Mouse (Mus musculus): ENCODE data around the gene Ugt1a8. TPM values are rescaled to one million over a fixed set of nuclear protein-coding genes. Genes with fewer than 3 reads are reported as not detected.

Ugt1a8 gene
- polyA plus RNA-seq, 1 experiment = not detected

DNA sequence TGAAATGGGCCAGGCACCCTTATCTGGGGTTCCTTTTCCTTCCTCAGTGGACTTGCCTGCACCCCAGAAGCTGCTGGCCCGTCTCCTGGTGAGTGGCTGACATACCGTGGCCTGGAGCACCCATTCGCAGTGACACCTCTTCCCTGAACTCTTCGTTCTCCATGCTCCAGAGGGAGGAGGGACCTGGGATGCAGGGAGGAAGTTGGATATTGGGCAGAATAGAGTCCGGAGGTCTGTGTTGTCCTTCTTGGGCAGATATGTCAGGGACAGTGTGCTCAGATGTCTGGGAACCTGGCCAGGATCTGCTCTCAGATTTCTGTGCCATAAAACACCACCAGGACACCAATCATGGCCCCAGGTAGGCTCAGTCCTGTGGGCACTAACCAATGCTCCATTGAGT is 152.5 kb downstream of the Ugt1a8 start:
- TF ChIP-seq CTCF (IDR thresholded peaks at IDR 0.05; ENCODE audit: control insufficient read depth, insufficient read depth, insufficient read length) (no peak), FOSL1 (IDR thresholded peaks at IDR 0.05; ENCODE audit: insufficient read depth, low read length, poor library complexity, severe bottlenecking) (no peak), CEBPB (IDR thresholded peaks at IDR 0.05; ENCODE audit: low read depth) (no peak), MYOG (IDR thresholded peaks at IDR 0.05; ENCODE audit: control insufficient read depth, extremely low read depth, insufficient read length) (no peak), MAX (IDR thresholded peaks at IDR 0.05) (no peak), MYOD1 (IDR thresholded peaks at IDR 0.05; ENCODE audit: control insufficient read depth, insufficient read length, low read depth) (no peak), USF1 (IDR thresholded peaks at IDR 0.05; ENCODE audit: low read depth) (no peak)
- Histone ChIP-seq H3K36me3 (ENCODE audit: control insufficient read depth, insufficient read depth) (no peaks in the 10 kb centered on the region), H3K27me3 (ENCODE audit: control insufficient read depth, insufficient read depth, insufficient read length) (peaks cover 36% of the 10 kb centered on the region), H3K79me3 (ENCODE audit: low read depth) (no peaks in the 10 kb centered on the region), H3ac (ENCODE audit: control insufficient read depth, insufficient read length, low read depth) (no peak overlapping the region), H3K79me2 (ENCODE audit: control insufficient read depth, insufficient read depth) (no peaks in the 10 kb centered on the region), H3K4me3 (ENCODE audit: insufficient read depth, poor library complexity, severe bottlenecking) (no peak overlapping the region)

GRCm38 (mm10) chr1:88240579-88240978 is 153.0 kb downstream of the Ugt1a8 start:
- TF ChIP-seq CTCF (IDR thresholded peaks at IDR 0.05; ENCODE audit: control insufficient read depth, insufficient read depth, insufficient read length) (no peak), CEBPB (IDR thresholded peaks at IDR 0.05; ENCODE audit: low read depth) (no peak), FOSL1 (IDR thresholded peaks at IDR 0.05; ENCODE audit: insufficient read depth, low read length, poor library complexity, severe bottlenecking) (no peak), MAX (IDR thresholded peaks at IDR 0.05) (no peak), MYOG (IDR thresholded peaks at IDR 0.05; ENCODE audit: control insufficient read depth, extremely low read depth, insufficient read length) (no peak), USF1 (IDR thresholded peaks at IDR 0.05; ENCODE audit: low read depth) (no peak), MYOD1 (IDR thresholded peaks at IDR 0.05; ENCODE audit: control insufficient read depth, insufficient read length, low read depth) (no peak)
- H3K36me3 ChIP-seq (ENCODE audit: control insufficient read depth, insufficient read depth) = no peaks in the 10 kb centered on the region
- H3K79me2 ChIP-seq (ENCODE audit: control insufficient read depth, insufficient read depth) = no peaks in the 10 kb centered on the region
- no peak overlapping the region for H3ac ChIP-seq (ENCODE audit: control insufficient read depth, insufficient read length, low read depth)
- peaks cover 31% of the 10 kb centered on the region for H3K27me3 ChIP-seq (ENCODE audit: control insufficient read depth, insufficient read depth, insufficient read length)
- no peak overlapping the region for H3K4me3 ChIP-seq (ENCODE audit: insufficient read depth, poor library complexity, severe bottlenecking)
- no peaks in the 10 kb centered on the region for H3K79me3 ChIP-seq (ENCODE audit: low read depth)

GRCm38 (mm10) chr1:88243861-88244260 is 156.2 kb downstream of the Ugt1a8 start:
- Histone ChIP-seq H3K36me3 (ENCODE audit: control insufficient read depth, insufficient read depth) (no peaks in the 10 kb centered on the region), H3K79me2 (ENCODE audit: control insufficient read depth, insufficient read depth) (no peaks in the 10 kb centered on the region), H3K4me3 (ENCODE audit: insufficient read depth, poor library complexity, severe bottlenecking) (no peak overlapping the region), H3K27me3 (ENCODE audit: control insufficient read depth, insufficient read depth, insufficient read length) (peaks cover 20% of the 10 kb centered on the region), H3ac (ENCODE audit: control insufficient read depth, insufficient read length, low read depth) (no peak overlapping the region), H3K79me3 (ENCODE audit: low read depth) (no peaks in the 10 kb centered on the region)
- no peak for TF ChIP-seq MYOD1 (IDR thresholded peaks at IDR 0.05; ENCODE audit: control insufficient read depth, insufficient read length, low read depth)
- TF ChIP-seq CTCF (IDR thresholded peaks at IDR 0.05; ENCODE audit: control insufficient read depth, insufficient read depth, insufficient read length) = no peak

DNA sequence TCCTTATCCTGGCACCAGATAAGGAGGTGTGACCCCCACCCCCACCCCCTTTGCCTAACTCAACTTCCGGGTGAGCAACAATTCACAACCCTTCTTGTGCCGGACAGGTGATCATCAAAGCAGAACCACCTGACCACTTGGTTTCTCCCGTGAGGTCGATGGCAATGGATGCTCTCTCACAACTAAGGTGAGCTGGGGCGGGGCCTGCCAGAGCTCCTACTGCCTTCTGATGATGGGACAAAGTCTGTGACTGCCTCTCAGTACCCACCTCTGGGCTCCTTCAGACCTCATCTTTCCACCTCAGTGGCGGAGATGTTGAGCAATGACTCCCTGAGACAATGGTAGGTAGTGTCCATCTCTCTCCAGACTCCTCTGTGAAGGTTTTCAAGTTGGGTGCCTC is 158.3 kb downstream of the Ugt1a8 start:
- Histone ChIP-seq H3K79me3 (ENCODE audit: low read depth) (no peaks in the 10 kb centered on the region), H3K27me3 (ENCODE audit: control insufficient read depth, insufficient read depth, insufficient read length) (peaks cover 26% of the 10 kb centered on the region), H3ac (ENCODE audit: control insufficient read depth, insufficient read length, low read depth) (no peak overlapping the region), H3K36me3 (ENCODE audit: control insufficient read depth, insufficient read depth) (no peaks in the 10 kb centered on the region), H3K79me2 (ENCODE audit: control insufficient read depth, insufficient read depth) (no peaks in the 10 kb centered on the region), H3K4me3 (ENCODE audit: insufficient read depth, poor library complexity, severe bottlenecking) (no peak overlapping the region)
- TF ChIP-seq MAX (IDR thresholded peaks at IDR 0.05) = no peak
- TF ChIP-seq FOSL1 (IDR thresholded peaks at IDR 0.05; ENCODE audit: insufficient read depth, low read length, poor library complexity, severe bottlenecking) = no peak
- TF ChIP-seq USF1 (IDR thresholded peaks at IDR 0.05; ENCODE audit: low read depth) = no peak
- no peak for TF ChIP-seq MYOG (IDR thresholded peaks at IDR 0.05; ENCODE audit: control insufficient read depth, extremely low read depth, insufficient read length)
- TF ChIP-seq MYOD1 (IDR thresholded peaks at IDR 0.05; ENCODE audit: control insufficient read depth, insufficient read length, low read depth) = no peak

GRCm38 (mm10) chr1:88246386-88246785 is 158.8 kb downstream of the Ugt1a8 start:
- Histone ChIP-seq H3K36me3 (ENCODE audit: control insufficient read depth, insufficient read depth) (no peaks in the 10 kb centered on the region), H3K4me3 (ENCODE audit: insufficient read depth, poor library complexity, severe bottlenecking) (no peak overlapping the region), H3ac (ENCODE audit: control insufficient read depth, insufficient read length, low read depth) (no peak overlapping the region), H3K79me3 (ENCODE audit: low read depth) (no peaks in the 10 kb centered on the region), H3K27me3 (ENCODE audit: control insufficient read depth, insufficient read depth, insufficient read length) (peaks cover 26% of the 10 kb centered on the region), H3K79me2 (ENCODE audit: control insufficient read depth, insufficient read depth) (no peaks in the 10 kb centered on the region)
- no peak for TF ChIP-seq MAX (IDR thresholded peaks at IDR 0.05)
- no peak for TF ChIP-seq MYOG (IDR thresholded peaks at IDR 0.05; ENCODE audit: control insufficient read depth, extremely low read depth, insufficient read length)
- no peak for TF ChIP-seq CEBPB (IDR thresholded peaks at IDR 0.05; ENCODE audit: low read depth)
- TF ChIP-seq FOSL1 (IDR thresholded peaks at IDR 0.05; ENCODE audit: insufficient read depth, low read length, poor library complexity, severe bottlenecking) = no peak
- TF ChIP-seq MYOD1 (IDR thresholded peaks at IDR 0.05; ENCODE audit: control insufficient read depth, insufficient read length, low read depth) = no peak
- TF ChIP-seq CTCF (IDR thresholded peaks at IDR 0.05; ENCODE audit: control insufficient read depth, insufficient read depth, insufficient read length) = no peak
- no peak for TF ChIP-seq USF1 (IDR thresholded peaks at IDR 0.05; ENCODE audit: low read depth)

- no peaks in the 10 kb centered on the region for H3K79me2 ChIP-seq (ENCODE audit: control insufficient read depth, insufficient read depth)
- peaks cover 27% of the 10 kb centered on the region for H3K27me3 ChIP-seq (ENCODE audit: control insufficient read depth, insufficient read depth, insufficient read length)
- no peaks in the 10 kb centered on the region for H3K79me3 ChIP-seq (ENCODE audit: low read depth)
- TF ChIP-seq CEBPB (IDR thresholded peaks at IDR 0.05; ENCODE audit: low read depth) (no peak), USF1 (IDR thresholded peaks at IDR 0.05; ENCODE audit: low read depth) (no peak), FOSL1 (IDR thresholded peaks at IDR 0.05; ENCODE audit: insufficient read depth, low read length, poor library complexity, severe bottlenecking) (no peak), MYOG (IDR thresholded peaks at IDR 0.05; ENCODE audit: control insufficient read depth, extremely low read depth, insufficient read length) (no peak)
- H3K36me3 ChIP-seq (ENCODE audit: control insufficient read depth, insufficient read depth) = no peaks in the 10 kb centered on the region
- no peak overlapping the region for H3ac ChIP-seq (ENCODE audit: control insufficient read depth, insufficient read length, low read depth)
- no peak overlapping the region for H3K4me3 ChIP-seq (ENCODE audit: insufficient read depth, poor library complexity, severe bottlenecking)
Observed at GRCm38 (mm10) chr1:88247660-88248059, 160.0 kb downstream of the Ugt1a8 start.

Data from C2C12 (cell line).